Mouse (Mus musculus) yolk sac, embryonic 10.5 days (tissue): Measurements from ENCODE around the gene Shc1.
A peak's percentile ranks its signal among the peaks of the same experiment; 100 is the strongest.
"Not testable (repeated sequence)": the region's sequence is repeated elsewhere in the genome, so short reads cannot be mapped to it uniquely, and the experiment has no call there.

Experiments
- DNase-seq: peaks from one replicate; pipeline ENCODE4 v3.0.0-alpha.2; 2017; ENCODE audit warnings: low spot score

The Shc1 gene

DNA sequence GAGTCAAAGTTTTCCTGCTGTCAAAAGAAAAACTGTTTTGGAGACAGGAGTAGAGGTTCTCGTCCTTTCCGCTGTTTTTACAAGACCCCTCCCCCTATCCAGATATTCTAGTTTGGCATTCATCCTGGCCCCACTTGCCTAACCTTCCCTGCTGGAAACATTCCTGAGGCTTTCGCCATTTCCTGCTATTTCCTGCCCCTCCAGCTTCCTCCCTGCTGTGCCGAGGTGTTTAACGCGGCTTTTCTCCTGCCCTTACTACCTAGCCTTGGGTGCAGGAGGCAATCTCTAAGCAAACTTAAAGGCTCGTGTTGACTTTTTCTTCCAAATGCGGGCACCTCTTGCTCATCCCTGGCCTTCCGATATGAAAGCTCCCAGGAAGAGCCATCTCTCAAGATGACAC is 1.3 kb downstream of the Shc1 start:
- DNase-seq = peak; percentile 82

DNA sequence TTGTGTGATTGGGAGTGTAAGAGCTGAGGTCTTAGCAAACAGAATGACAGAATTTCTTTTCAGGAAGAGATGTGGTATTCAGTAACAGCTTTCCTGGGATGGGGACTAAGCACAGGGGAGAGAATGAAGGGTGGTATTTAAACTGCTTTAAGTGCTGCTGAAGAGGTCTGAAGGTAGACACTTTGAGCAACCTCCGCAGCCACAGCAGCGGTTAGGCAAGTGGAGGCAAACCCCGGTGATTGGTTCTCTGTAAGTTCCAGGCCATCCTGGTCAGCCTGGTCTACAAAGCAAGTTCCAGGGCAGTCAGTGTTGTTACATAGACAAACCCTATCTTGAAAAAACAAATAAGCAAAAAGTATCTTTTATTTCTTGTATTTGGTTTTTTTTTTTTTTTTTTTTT is 1.7 kb downstream of the Shc1 start:
- no peak for DNase-seq

- DNase-seq = no peak
Observed at GRCm38 (mm10) chr3:89420421-89420820, 2.2 kb downstream of the Shc1 start.

GRCm38 (mm10) chr3:89421002-89421774 is 2.9 kb downstream of the Shc1 start:
- peak; percentile 95 for DNase-seq

GRCm38 (mm10) chr3:89421810-89422473 is 3.7 kb downstream of the Shc1 start:
- DNase-seq = peak; percentile 22

- DNase-seq = no peak
Observed at GRCm38 (mm10) chr3:89422556-89423205, 4.4 kb downstream of the Shc1 start.

GRCm38 (mm10) chr3:89424416-89425140 is 6.3 kb downstream of the Shc1 start:
- peak; percentile 84 for DNase-seq

- no peak for DNase-seq
Observed at GRCm38 (mm10) chr3:89425141-89425525, 6.9 kb downstream of the Shc1 start.

DNA sequence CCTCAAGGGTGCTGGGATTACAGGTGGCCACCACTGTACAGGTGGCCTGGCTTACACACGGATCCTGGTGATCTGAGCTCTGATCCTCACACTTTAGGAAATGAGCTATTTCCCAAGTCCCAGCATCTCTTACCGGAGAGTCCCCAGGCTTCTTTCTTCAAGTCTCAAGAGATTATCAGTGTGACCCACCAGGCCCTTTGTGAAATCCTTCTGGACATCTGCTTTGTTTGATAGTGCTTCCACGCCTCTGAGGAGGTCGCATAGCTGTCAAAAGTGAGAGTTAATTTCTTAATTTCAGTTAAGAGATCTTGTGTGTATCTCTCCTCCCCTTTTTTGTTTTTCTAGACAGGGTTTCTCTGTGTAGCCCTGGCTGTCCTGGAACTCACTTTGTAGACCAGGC is 7.6 kb downstream of the Shc1 start:
- DNase-seq = no peak

GRCm38 (mm10) chr3:89429021-89429420 is 10.8 kb downstream of the Shc1 start:
- not testable (repeated sequence) for DNase-seq

DNA sequence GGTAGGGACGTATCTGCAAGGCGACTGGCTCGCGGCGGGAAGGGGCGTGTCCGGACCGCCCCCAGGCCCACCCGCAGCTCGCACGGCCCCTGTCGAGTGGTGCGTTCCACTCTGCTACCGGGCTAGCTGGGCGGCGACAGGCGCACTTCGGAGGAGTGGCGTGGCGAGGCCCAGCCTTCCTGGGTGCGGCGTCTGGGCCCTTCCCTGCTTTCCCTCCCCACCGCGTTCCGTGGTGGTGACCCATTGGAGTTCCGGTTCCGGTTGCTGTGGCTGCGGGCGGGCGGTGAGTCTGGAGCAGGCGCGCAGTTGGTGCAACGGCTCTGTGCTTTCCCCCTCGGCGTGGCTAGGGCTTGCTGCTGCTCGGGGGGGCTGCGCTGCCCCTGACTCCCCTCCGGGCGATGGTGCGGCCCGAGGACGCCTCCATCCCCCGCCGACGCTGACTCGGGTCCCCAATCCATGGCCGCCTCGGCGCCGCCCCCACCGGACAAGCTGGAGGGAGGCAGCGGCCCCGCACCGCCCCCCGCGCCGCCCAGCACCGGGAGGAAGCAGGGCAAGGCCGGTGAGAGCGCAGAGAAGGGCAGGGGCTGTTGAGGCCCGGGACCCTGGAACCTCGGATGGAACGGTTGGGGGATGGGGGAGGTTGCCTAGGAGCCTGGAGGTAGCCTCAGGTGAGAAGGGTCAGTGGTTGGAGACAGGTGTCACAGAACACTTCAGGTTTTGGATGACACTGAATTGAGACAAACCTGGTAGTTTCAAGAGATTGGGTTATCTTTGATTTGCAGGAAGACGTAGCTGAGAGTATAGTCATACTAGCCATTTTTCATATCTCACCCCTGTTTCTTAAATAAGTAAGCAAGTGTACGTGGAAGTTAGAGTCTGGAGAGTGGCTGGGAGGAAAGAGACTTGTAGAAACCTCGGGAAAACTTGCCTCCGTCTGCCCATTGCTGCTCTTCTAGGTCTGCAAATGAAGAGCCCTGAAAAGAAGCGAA is 12.2 kb downstream of the Shc1 start, which contains the start of gene Pygo2:
Gene Pygo2 (plus strand): TSS at position 44 of the 989 bp plus-strand sequence.
- DNase-seq = peak; percentile 97

DNA sequence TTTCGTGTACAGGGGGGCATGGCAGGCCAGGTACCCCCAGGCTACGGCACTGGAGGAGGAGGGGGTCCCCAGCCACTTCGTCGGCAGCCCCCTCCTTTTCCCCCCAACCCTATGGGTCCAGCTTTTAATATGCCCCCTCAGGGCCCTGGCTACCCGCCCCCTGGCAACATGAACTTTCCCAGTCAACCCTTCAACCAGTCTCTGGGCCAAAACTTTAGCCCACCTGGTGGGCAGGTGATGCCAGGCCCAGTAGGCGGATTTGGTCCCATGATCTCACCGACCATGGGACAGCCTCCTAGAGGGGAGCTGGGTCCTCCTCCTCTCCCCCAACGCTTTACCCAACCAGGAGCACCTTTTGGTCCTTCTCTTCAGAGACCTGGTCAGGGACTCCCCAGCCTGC is 14.4 kb downstream of the Shc1 start:
- no peak for DNase-seq

- DNase-seq = no peak
Observed at GRCm38 (mm10) chr3:89434532-89434931, 16.3 kb downstream of the Shc1 start.

DNA sequence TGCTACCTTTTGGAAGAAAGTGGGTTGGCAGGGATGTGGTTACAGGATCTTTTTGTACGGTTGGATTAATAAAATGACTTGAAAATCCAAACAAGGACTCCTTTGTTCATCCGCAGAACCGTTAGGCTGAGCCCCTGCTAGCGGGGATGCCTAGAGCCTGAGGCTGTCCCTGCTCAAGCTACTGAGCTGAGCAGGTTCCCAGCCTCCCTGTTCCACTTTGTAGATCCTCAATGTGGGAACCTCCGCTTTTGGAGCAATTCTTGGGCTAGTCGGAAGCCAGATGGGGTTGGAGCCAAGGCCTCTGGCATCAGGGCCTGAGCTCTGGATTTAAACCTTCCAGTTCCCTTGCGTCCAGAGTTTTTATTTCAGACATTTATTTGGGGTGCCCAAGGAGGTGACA is 16.8 kb downstream of the Shc1 start:
- DNase-seq = no peak

- peak; percentile 88 for DNase-seq
Observed at GRCm38 (mm10) chr3:89436176-89437113, 18.2 kb downstream of the Shc1 start, which contains the start of gene Pbxip1. Gene Pbxip1 (plus strand): TSS chr3:89436706.

DNA sequence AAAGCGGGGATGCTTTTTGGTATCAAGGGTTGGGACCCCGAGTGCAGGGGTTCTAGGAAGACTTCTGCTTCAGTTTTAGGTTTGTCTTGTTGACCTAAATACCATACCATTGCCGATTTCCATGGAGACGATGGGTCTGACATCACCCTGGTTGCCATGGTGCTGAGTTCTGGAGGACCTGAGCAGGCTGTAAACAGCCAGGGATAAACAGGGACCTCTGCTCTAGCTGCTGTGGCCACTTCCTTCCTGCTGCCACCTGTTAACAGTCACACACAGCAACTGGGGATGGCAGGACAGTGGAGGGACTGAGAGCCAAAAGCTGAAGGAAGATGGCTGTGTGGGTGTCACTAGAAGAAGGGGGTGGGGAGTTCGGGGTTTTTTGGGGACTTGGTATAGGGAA is 19.0 kb downstream of the Shc1 start:
- DNase-seq = no peak

DNA sequence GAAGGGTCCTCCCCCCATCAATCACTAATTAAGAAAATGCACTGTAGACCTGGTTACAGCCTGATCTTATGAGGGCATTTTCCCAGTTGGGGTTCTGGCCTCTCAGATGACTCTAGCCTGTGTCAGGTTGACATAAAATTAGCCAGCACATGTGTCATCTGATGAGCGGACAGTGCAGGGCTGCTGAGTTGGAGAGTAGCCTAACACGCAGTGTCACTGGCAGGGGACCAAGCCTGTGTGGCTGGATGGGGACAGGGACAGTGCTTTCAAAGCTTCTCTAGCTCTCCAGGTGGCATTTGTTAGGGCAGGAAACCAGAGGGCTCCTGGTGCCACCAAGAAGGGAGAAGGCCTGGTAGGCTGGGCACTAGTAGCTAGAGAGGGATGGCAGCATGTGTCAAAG is 22.4 kb downstream of the Shc1 start:
- no peak for DNase-seq

GRCm38 (mm10) chr3:89448720-89449537 is 30.7 kb downstream of the Shc1 start:
- no peak for DNase-seq

DNA sequence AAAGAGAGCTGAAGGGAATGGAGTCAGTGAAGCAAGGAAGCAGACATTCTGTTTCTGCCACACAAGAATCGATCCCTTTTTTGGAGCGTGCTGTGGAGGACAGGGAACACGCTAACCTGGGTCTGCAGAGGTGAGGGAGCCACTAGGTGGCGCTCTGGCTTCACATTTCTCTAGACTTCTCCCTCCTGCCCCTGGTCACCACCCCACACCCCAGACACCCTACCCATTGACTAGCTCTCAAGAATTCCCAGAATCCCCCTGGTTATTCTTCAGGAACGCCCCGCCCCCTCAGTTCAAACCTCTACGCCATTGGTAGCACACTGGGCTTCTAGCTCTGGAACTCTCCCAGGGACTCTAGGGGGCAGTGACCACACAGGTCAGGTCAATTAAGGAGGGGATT is 31.3 kb downstream of the Shc1 start:
- peak; percentile 52 for DNase-seq
